Mouse (Mus musculus) lung, postnatal 0 days (tissue): Measurements from ENCODE around the gene Pigf.

Experiments
- CTCF ChIP-seq: IDR thresholded peaks from 2 replicates; pipeline ENCODE4 v1.5.1; 2016; ENCODE audit warnings: antibody characterized with exemption, mild to moderate bottlenecking
- EP300 ChIP-seq: IDR thresholded peaks from 2 replicates; pipeline ENCODE4 v1.6.1; 2016; ENCODE audit warnings: antibody characterized with exemption, mild to moderate bottlenecking, control low read depth

DNA sequence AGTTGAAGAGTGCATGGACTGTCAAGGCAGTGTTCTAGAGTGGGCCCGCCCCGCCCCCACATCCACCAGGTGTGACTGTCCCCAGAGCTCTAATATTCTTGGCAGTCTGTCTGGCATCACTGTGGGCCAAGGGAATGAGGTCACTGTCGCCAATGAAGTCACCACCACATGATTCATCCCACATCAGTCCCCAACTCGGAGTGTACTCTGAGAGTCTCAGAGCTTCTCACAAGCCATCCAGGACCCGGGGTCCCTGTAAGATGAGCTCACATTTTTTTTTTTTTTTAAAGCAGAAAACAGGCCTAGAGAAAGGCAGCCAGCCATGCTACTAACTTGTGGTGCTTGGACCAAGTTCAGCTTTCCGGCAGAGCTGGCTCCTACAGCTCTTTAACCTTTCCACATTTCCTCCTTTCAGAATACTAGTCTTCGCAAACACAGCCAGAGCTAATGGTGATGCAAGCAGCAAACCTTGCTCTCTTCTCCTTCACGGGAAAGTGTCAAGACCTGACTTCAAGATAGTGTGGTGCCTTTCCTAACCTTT is 63.8 kb downstream of the Pigf start:
- TF ChIP-seq CTCF (no peak), EP300 (no peak)
